ENCODE assay signal across 8 mouse cellular contexts in the genomic region with DNA sequence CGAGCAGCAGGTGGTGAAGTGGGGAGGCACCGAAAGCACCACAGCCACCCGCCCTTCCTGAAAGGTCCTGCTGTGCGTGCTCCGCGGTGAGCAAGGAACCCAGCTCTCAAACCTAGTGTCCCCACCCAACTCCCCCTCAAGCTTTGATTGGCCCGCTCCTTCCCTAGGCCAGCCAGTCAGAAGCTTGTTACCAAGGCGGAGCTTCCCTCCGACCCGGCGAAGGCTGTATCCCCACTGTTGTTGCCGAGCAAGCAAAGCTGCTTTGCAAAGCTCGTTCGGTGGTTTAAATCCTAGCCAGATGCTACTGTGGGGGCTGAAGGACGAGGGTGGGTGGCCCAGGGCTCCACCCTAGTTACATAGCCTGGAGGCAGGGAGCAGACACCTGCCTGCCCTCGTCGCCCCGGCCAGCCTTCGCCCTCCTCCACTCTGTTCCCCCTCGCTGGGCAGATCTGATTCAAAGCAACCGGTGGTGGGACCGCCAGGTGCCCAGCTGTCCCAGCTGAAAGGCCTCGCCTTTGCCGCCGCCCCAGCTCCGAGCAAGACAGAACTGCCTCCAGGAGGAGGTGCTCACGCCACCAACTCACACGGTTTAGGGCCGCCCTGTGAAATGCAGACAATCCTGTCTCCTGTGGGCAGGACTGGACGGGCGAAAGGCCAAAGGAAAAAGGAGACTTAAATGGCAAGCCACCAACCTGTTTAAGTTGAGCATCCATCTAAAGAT. TPM values are rescaled to one million over a fixed set of nuclear protein-coding genes. Genes with fewer than 3 reads are reported as not detected.
A peak's percentile ranks its signal among the peaks of the same experiment; 100 is the strongest.
DNase-seq lines count a peak whose midpoint lies in the region; ATAC-seq and TF ChIP-seq lines count a peak whose summit lies in the region.

No protein-coding gene starts in this region.

- peaks cover 56% of the 10 kb centered on the region for H3K4me1 ChIP-seq in forebrain, embryonic 15.5 days
- peaks cover 47% of the 10 kb centered on the region for H3K4me1 ChIP-seq in lung, adult 2 months (ENCODE audit: control insufficient read depth, insufficient read depth, low read length)
- peaks cover 55% of the 10 kb centered on the region for H3K4me1 ChIP-seq in neural tube, embryonic 15.5 days

- peak overlapping the region; percentile 98 for H3K27ac ChIP-seq in forebrain, embryonic 15.5 days (replicated peaks)
- H3K27ac ChIP-seq in neural tube, embryonic 15.5 days (replicated peaks): peak overlapping the region; percentile 96

- H3K4me3 ChIP-seq in forebrain, embryonic 15.5 days: peak overlapping the region; percentile 40
- peak overlapping the region; percentile 61 for H3K4me3 ChIP-seq in lung, adult 2 months (replicated peaks; ENCODE audit: extremely low read depth, low read depth, low read length)
- H3K4me3 ChIP-seq in neural tube, embryonic 15.5 days (replicated peaks): peak overlapping the region; percentile 42

- peak; percentile 85 for ATAC-seq in forebrain, embryonic 15.5 days (replicated peaks)
- peak; percentile 93 for ATAC-seq in neural tube, embryonic 15.5 days (ENCODE audit: low FRiP score)

- TF ChIP-seq POLR2A in lung, adult 2 months (IDR thresholded peaks at IDR 0.05; ENCODE audit: borderline replicate concordance, extremely low read depth, low read depth, low read length): no peak; the same call in none of the 2 replicates

- no peaks in the 10 kb centered on the region for H3K27me3 ChIP-seq in forebrain, embryonic 15.5 days
- H3K27me3 ChIP-seq in neural tube, embryonic 15.5 days (replicated peaks): no peaks in the 10 kb centered on the region

- H3K9me3 ChIP-seq in forebrain, embryonic 15.5 days: no peaks in the 10 kb centered on the region
- no peaks in the 10 kb centered on the region for H3K9me3 ChIP-seq in neural tube, embryonic 15.5 days (replicated peaks)

- DNase-seq in ES-CJ7 (ENCODE audit: low read depth, low spot score): peak; percentile 98
- DNase-seq in cerebellum, adult 11 months: peak; percentile 85
- DNase-seq in heart, postnatal 25 days (ENCODE audit: low spot score): peak; percentile 90
- DNase-seq in layer of hippocampus, adult 18-20 months (ENCODE audit: low spot score in 2 of 2): peak; percentile 87 to 93
- DNase-seq in lung, adult 2 months: peak; percentile 90
- DNase-seq in testis, postnatal 10 days (ENCODE audit: low spot score): peak; percentile 86

- WGBS in forebrain, embryonic 15.5 days: under 1% methylated on average over 31 of the region's 31 CpGs
- 2% methylated on average over 31 of the region's 31 CpGs for WGBS in lung, adult 2 months
- WGBS in neural tube, embryonic 15.5 days: 1% methylated on average over 31 of the region's 31 CpGs

- H3K36me3 ChIP-seq in forebrain, embryonic 15.5 days: no peaks in the 10 kb centered on the region
- no peaks in the 10 kb centered on the region for H3K36me3 ChIP-seq in neural tube, embryonic 15.5 days

- H3K9ac ChIP-seq in forebrain, embryonic 15.5 days (replicated peaks): peak overlapping the region; percentile 47
- peak overlapping the region; percentile 60 for H3K9ac ChIP-seq in neural tube, embryonic 15.5 days (replicated peaks)

- TF ChIP-seq CTCF in lung, adult 2 months (IDR thresholded peaks at IDR 0.05; ENCODE audit: insufficient read depth, low read length): no peak

- peak overlapping the region; percentile 66 for H3K4me2 ChIP-seq in forebrain, embryonic 15.5 days (replicated peaks)
- H3K4me2 ChIP-seq in neural tube, embryonic 15.5 days: peak overlapping the region; percentile 90

- intact Hi-C loops in heart, postnatal 25 days (cut with DNase I): no loop called here

RNA-seq across cellular contexts. Expression of a gene that starts 17.9 kb away (rescaled TPM):
- 69.4 and 76.8 TPM in 2 replicates for polyA plus RNA-seq in forebrain, embryonic 15.5 days (2015; fragmentation: Nextera tagmentation; extraction: Ambion mirVana)
- total RNA-seq in heart, postnatal 25 days (2021): 10 to 100 TPM; 25.7 to 29.2 TPM
- total RNA-seq in layer of hippocampus, adult 18-20 months (2021): 10 to 100 TPM; 16.6 to 24.9 TPM
- polyA plus RNA-seq in lung, adult 2 months (2012; rRNA removed): 75.9 and 109 TPM in 2 replicates
- 20.6 and 29.3 TPM in 2 replicates for polyA plus RNA-seq in neural tube, embryonic 15.5 days (2015; fragmentation: Nextera tagmentation; extraction: Ambion mirVana)

RNA-seq across cellular contexts. Expression of a gene that starts 24.0 kb away (rescaled TPM):
- 4.2 and 6.4 TPM in 2 replicates for polyA plus RNA-seq in forebrain, embryonic 15.5 days (2015; fragmentation: Nextera tagmentation; extraction: Ambion mirVana)
- total RNA-seq in heart, postnatal 25 days (2021): 10 to 100 TPM; 11.6 to 12.1 TPM
- total RNA-seq in layer of hippocampus, adult 18-20 months (2021): 1 to 10 TPM; 3.9 to 5.2 TPM
- 7.9 and 14.2 TPM in 2 replicates for polyA plus RNA-seq in lung, adult 2 months (2012; rRNA removed)
- 14.5 and 14.6 TPM in 2 replicates for polyA plus RNA-seq in neural tube, embryonic 15.5 days (2015; fragmentation: Nextera tagmentation; extraction: Ambion mirVana)

RNA-seq across cellular contexts. Expression of a gene that starts 50.0 kb away (rescaled TPM):
- 0.17 and 0.24 TPM in 2 replicates for polyA plus RNA-seq in forebrain, embryonic 15.5 days (2015; fragmentation: Nextera tagmentation; extraction: Ambion mirVana)
- total RNA-seq in heart, postnatal 25 days (2021): not detected
- total RNA-seq in layer of hippocampus, adult 18-20 months (2021): under 1 TPM in 1 of 2 experiments, not detected in 1; 0.17 TPM
- 14.1 TPM in 1 of 2 replicates, not detected in the other for polyA plus RNA-seq in lung, adult 2 months (2012; rRNA removed)
- 0.87 and 0.89 TPM in 2 replicates for polyA plus RNA-seq in neural tube, embryonic 15.5 days (2015; fragmentation: Nextera tagmentation; extraction: Ambion mirVana)

Comparison
In these comparisons a context has a peak if more than half of its experiments do, and no peak if none do; other contexts are left out.
1. Peak in every context shown above with its lines: DNase-seq, ATAC-seq, H3K4me3 ChIP-seq and H3K27ac ChIP-seq.